Mouse (Mus musculus) bone marrow macrophage, adult 2 months (primary cell): ENCODE measurements around the gene Svip.

Source experiments
- CTCF ChIP-seq: IDR thresholded peaks from 2 replicates; pipeline ENCODE4 v1.5.1; 2012; ENCODE audit warnings: low read depth, mild to moderate bottlenecking, low read length, moderate library complexity
- POLR2A ChIP-seq: IDR thresholded peaks from 2 replicates; pipeline ENCODE4 v1.6.1; 2012; ENCODE audit warnings: mild to moderate bottlenecking, low read depth, low read length, borderline replicate concordance

GRCm38 (mm10) chr7:52015628-52016027 is 9.8 kb upstream of the Svip start, which contains the start of gene 1700015G11Rik:
- TF ChIP-seq CTCF = no peak
- no peak for TF ChIP-seq POLR2A
